Mouse (Mus musculus) hindbrain, embryonic 11.5 days (tissue): ENCODE data around the gene Cmss1. TPM values are rescaled to one million over a fixed set of nuclear protein-coding genes. Genes with fewer than 3 reads are reported as not detected.
A peak's percentile ranks its signal among the peaks of the same experiment; 100 is the strongest.

Source experiments
- ATAC-seq: fragments of 200-750 bp; cut with Nextera tagmentation; 2 replicates; pipeline ENCODE4 v1.8.0; 2017; ENCODE audit warnings: mild to moderate bottlenecking, moderate TSS enrichment, moderate library complexity; ENCODE audit not compliant: low FRiP score
- DNase-seq: peaks from one replicate; pipeline ENCODE4 v3.0.0-alpha.2; 2015; ENCODE audit warnings: low spot score
- H3K27ac ChIP-seq: fragments of 300-500 bp; sonication (generic); 2 replicates; pipeline ENCODE4 v1.5.1; 2014; ENCODE audit warnings: mild to moderate bottlenecking, low read depth, low read length
- H3K27me3 ChIP-seq: fragments of 300-500 bp; sonication (generic); 2 replicates; pipeline ENCODE4 v1.6.1; 2014; ENCODE audit warnings: mild to moderate bottlenecking, low read length, moderate library complexity, mixed read lengths; ENCODE audit not compliant: control insufficient read depth, insufficient read depth
- H3K36me3 ChIP-seq: fragments of 300-500 bp; sonication (generic); 2 replicates; pipeline ENCODE4 v1.6.1; 2014; ENCODE audit warnings: mild to moderate bottlenecking, low read length, moderate library complexity, mixed read lengths; ENCODE audit not compliant: control insufficient read depth, insufficient read depth
- H3K4me1 ChIP-seq: fragments of 300-500 bp; sonication (generic); replicated peaks from 2 replicates; pipeline ENCODE4 v1.6.1; 2014; ENCODE audit warnings: low read length, mixed read lengths; ENCODE audit not compliant: control insufficient read depth, insufficient read depth
- H3K4me2 ChIP-seq: fragments of 300-500 bp; sonication (generic); replicated peaks from 2 replicates; pipeline ENCODE4 v1.6.1; 2014; ENCODE audit warnings: mild to moderate bottlenecking, low read depth, low read length
- H3K4me3 ChIP-seq: fragments of 300-500 bp; sonication (generic); 2 replicates; pipeline ENCODE4 v1.5.1; 2014; ENCODE audit warnings: low read depth, low read length
- H3K9ac ChIP-seq: fragments of 300-500 bp; sonication (generic); 2 replicates; pipeline ENCODE4 v1.6.1; 2014; ENCODE audit warnings: low read depth, low read length
- H3K9me3 ChIP-seq: fragments of 300-500 bp; sonication (generic); 2 replicates; pipeline ENCODE4 v1.6.1; 2016; ENCODE audit warnings: low read length; ENCODE audit not compliant: control insufficient read depth
- WGBS: fragments of 180-500 bp; shearing (Covaris S2); extraction: QIAGEN DNeasy Blood & Tissue Kit; methylation state at CpG from one replicate; pipeline ENCODE4 v1.1.7; 2014; 5-methylcytosine and 5-hydroxymethylcytosine counted together
- polyA plus RNA-seq: library from polyadenylated mRNA; unstranded; fragments of >200 nt; fragmentation: Nextera tagmentation; extraction: Ambion mirVana; gene quantifications from 2 replicates; pipeline ENCODE4 v1.2.1, GENCODE M21; 2014

Cmss1 gene
- polyA plus RNA-seq, 1 experiment from 2014 or later = 51.1 TPM

- Histone ChIP-seq H3K4me1 (no peaks in the 10 kb centered on the region), H3K27me3 (no peaks in the 10 kb centered on the region), H3K9me3 (no peaks in the 10 kb centered on the region), H3K36me3 (no peaks in the 10 kb centered on the region), H3K27ac (no peak overlapping the region), H3K9ac (no peak overlapping the region), H3K4me3 (no peak overlapping the region), H3K4me2 (no peak overlapping the region)
- no peak for ATAC-seq
- DNase-seq = no peak
Measured at GRCm38 (mm10) chr16:57553235-57553634, 53.4 kb downstream of the Cmss1 start.

- H3K9me3 ChIP-seq = no peaks in the 10 kb centered on the region
- 89% methylated on average over 5 of the region's 5 CpGs for WGBS
Measured at GRCm38 (mm10) chr16:57552709-57553108, 54.0 kb downstream of the Cmss1 start.

GRCm38 (mm10) chr16:57551617-57552016 is 55.0 kb downstream of the Cmss1 start:
- 85% methylated on average over 2 of the region's 2 CpGs for WGBS
- no peak overlapping the region for H3K4me2 ChIP-seq
- no peak overlapping the region for H3K4me3 ChIP-seq
- H3K27me3 ChIP-seq = no peaks in the 10 kb centered on the region
- H3K36me3 ChIP-seq = no peaks in the 10 kb centered on the region
- no peak for ATAC-seq
- no peak overlapping the region for H3K9ac ChIP-seq
- no peak overlapping the region for H3K27ac ChIP-seq
- no peaks in the 10 kb centered on the region for H3K9me3 ChIP-seq
- no peaks in the 10 kb centered on the region for H3K4me1 ChIP-seq
- no peak for DNase-seq

More at GRCm38 (mm10) chr16:57552709-57553108, 54.0 kb downstream of the Cmss1 start:
- H3K27ac ChIP-seq = no peak overlapping the region
- no peak overlapping the region for H3K4me2 ChIP-seq
- no peaks in the 10 kb centered on the region for H3K4me1 ChIP-seq
- no peaks in the 10 kb centered on the region for H3K27me3 ChIP-seq
- H3K36me3 ChIP-seq = no peaks in the 10 kb centered on the region
- ATAC-seq (no peak), DNase-seq (no peak)
- H3K4me3 ChIP-seq = no peak overlapping the region
- H3K9ac ChIP-seq = no peak overlapping the region

- Histone ChIP-seq H3K36me3 (no peaks in the 10 kb centered on the region), H3K4me2 (no peak overlapping the region), H3K4me1 (no peaks in the 10 kb centered on the region), H3K27ac (no peak overlapping the region), H3K27me3 (no peaks in the 10 kb centered on the region), H3K9me3 (no peaks in the 10 kb centered on the region), H3K9ac (no peak overlapping the region), H3K4me3 (no peak overlapping the region)
- DNase-seq = peak; percentile 18
- WGBS = 25% methylated on average over 2 of the region's 2 CpGs
- no peak for ATAC-seq
Measured at GRCm38 (mm10) chr16:57550817-57551216, 55.8 kb downstream of the Cmss1 start.

GRCm38 (mm10) chr16:57550088-57550487 is 56.6 kb downstream of the Cmss1 start:
- 62% methylated on average over 3 of the region's 3 CpGs for WGBS

GRCm38 (mm10) chr16:57549061-57550037 is 57.3 kb downstream of the Cmss1 start:
- no peak overlapping the region for H3K27ac ChIP-seq
- 2% methylated on average over 55 of the region's 64 CpGs for WGBS
- no peaks in the 10 kb centered on the region for H3K36me3 ChIP-seq

More at GRCm38 (mm10) chr16:57550088-57550487, 56.6 kb downstream of the Cmss1 start:
- no peak overlapping the region for H3K9ac ChIP-seq
- ATAC-seq (no peak), DNase-seq (no peak)
- H3K9me3 ChIP-seq = no peaks in the 10 kb centered on the region
- H3K4me2 ChIP-seq = no peak overlapping the region
- no peak overlapping the region for H3K27ac ChIP-seq
- H3K36me3 ChIP-seq = no peaks in the 10 kb centered on the region
- no peaks in the 10 kb centered on the region for H3K4me1 ChIP-seq
- no peak overlapping the region for H3K4me3 ChIP-seq
- H3K27me3 ChIP-seq = no peaks in the 10 kb centered on the region

GRCm38 (mm10) chr16:57548608-57549007 is 58.1 kb downstream of the Cmss1 start:
- no peaks in the 10 kb centered on the region for H3K4me1 ChIP-seq
- H3K9me3 ChIP-seq = no peaks in the 10 kb centered on the region
- H3K27me3 ChIP-seq = no peaks in the 10 kb centered on the region
- DNase-seq (no peak), ATAC-seq (peak; percentile 17; the same call in 1 of the 2 replicates)
- H3K4me3 ChIP-seq = peak overlapping the region; percentile 74
- H3K4me2 ChIP-seq = peak overlapping the region; percentile 75
- WGBS = 60% methylated on average over 2 of the region's 2 CpGs
- H3K9ac ChIP-seq = peak overlapping the region; percentile 87
- H3K27ac ChIP-seq = no peak overlapping the region
- H3K36me3 ChIP-seq = no peaks in the 10 kb centered on the region

More at GRCm38 (mm10) chr16:57549061-57550037, 57.3 kb downstream of the Cmss1 start:
- ATAC-seq (peak; percentile 98), DNase-seq (peak; percentile 83)
- H3K9ac ChIP-seq = peak overlapping the region; percentile 87
- peak overlapping the region; percentile 74 for H3K4me3 ChIP-seq
- no peaks in the 10 kb centered on the region for H3K4me1 ChIP-seq
- peak overlapping the region; percentile 75 for H3K4me2 ChIP-seq
- no peaks in the 10 kb centered on the region for H3K27me3 ChIP-seq
- no peaks in the 10 kb centered on the region for H3K9me3 ChIP-seq

GRCm38 (mm10) chr16:57546355-57546754 is 60.3 kb downstream of the Cmss1 start:
- ATAC-seq (no peak), DNase-seq (no peak)
- Histone ChIP-seq H3K4me2 (no peak overlapping the region), H3K9ac (no peak overlapping the region), H3K9me3 (no peaks in the 10 kb centered on the region), H3K27ac (no peak overlapping the region), H3K27me3 (no peaks in the 10 kb centered on the region), H3K36me3 (no peaks in the 10 kb centered on the region), H3K4me3 (no peak overlapping the region), H3K4me1 (no peaks in the 10 kb centered on the region)
- 74% methylated on average over 1 of the region's 1 CpGs for WGBS

GRCm38 (mm10) chr16:57544441-57544840 is 62.2 kb downstream of the Cmss1 start:
- WGBS = 86% methylated on average over 8 of the region's 8 CpGs
- Histone ChIP-seq H3K36me3 (no peaks in the 10 kb centered on the region), H3K9me3 (no peaks in the 10 kb centered on the region), H3K27ac (no peak overlapping the region), H3K4me1 (no peaks in the 10 kb centered on the region), H3K9ac (no peak overlapping the region), H3K4me3 (no peak overlapping the region), H3K4me2 (no peak overlapping the region), H3K27me3 (no peaks in the 10 kb centered on the region)
- ATAC-seq = no peak
- DNase-seq = no peak
